Mouse (Mus musculus) megakaryocyte, embryonic 14.5 days (primary cell): ENCODE measurements around the gene Apold1.

Source experiments
- FLI1 ChIP-seq: IDR thresholded peaks from 2 replicates; pipeline ENCODE4 v1.6.1; 2012; ENCODE audit warnings: low read length, inconsistent platforms, mixed read lengths
- GATA1 ChIP-seq: IDR thresholded peaks from 3 replicates; pipeline ENCODE4 v1.6.1; 2012; ENCODE audit warnings: mixed read lengths, low read length, inconsistent platforms, borderline replicate concordance

GRCm38 (mm10) chr6:135017211-135017610 is 35.7 kb downstream of the Apold1 start:
- TF ChIP-seq GATA1 (no peak), FLI1 (no peak)
